Mouse (Mus musculus) G1E (cell line): ENCODE measurements at regions not wholly inside any gene's neighbourhood (a gene's known extent, or its start where the extent isn't known, plus 50 kb on each side); places are given as distances from the start of the nearest gene placed in this dataset.

Experiments
- ATAC-seq: 2 replicates; pipeline ENCODE4 v1.8.0; 2016; ENCODE audit warnings: mild to moderate bottlenecking; ENCODE audit not compliant: insufficient number of reproducible peaks, poor library complexity, low FRiP score, severe bottlenecking; ENCODE audit errors: extremely low read depth
- DNase-seq: peaks from one replicate; pipeline ENCODE4 v3.0.0; 2012; ENCODE audit warnings: low spot score
- H3K27me3 ChIP-seq: 2 replicates; pipeline ENCODE4 v1.6.1; 2012; ENCODE audit warnings: mild to moderate bottlenecking, low read length, inconsistent platforms; ENCODE audit not compliant: insufficient read depth
- H3K36me3 ChIP-seq: replicated peaks from 2 replicates; pipeline ENCODE3; 2012; ENCODE audit warnings: mild to moderate bottlenecking, inconsistent platforms
- H3K4me1 ChIP-seq: 2 replicates; pipeline ENCODE4 v1.6.1; 2012; ENCODE audit warnings: low read depth, low read length, inconsistent platforms, mixed read lengths; ENCODE audit not compliant: insufficient read depth
- H3K4me3 ChIP-seq: 2 replicates; pipeline ENCODE4 v1.5.1; 2012; ENCODE audit warnings: low read depth, mild to moderate bottlenecking, inconsistent platforms, low read length, moderate library complexity, mixed read lengths
- H3K9me3 ChIP-seq: replicated peaks from 2 replicates; pipeline ENCODE4 v1.6.1; 2012; ENCODE audit warnings: inconsistent platforms
- CTCF ChIP-seq: IDR thresholded peaks from 2 replicates; pipeline ENCODE4 v1.5.1; 2012; ENCODE audit warnings: low read depth, low read length, inconsistent platforms, mixed read lengths
- GATA1 ChIP-seq: IDR thresholded peaks from 2 replicates; pipeline ENCODE4 v1.6.1; 2012; ENCODE audit warnings: borderline replicate concordance, low read length, inconsistent platforms, mixed read lengths
- GATA2 ChIP-seq: IDR thresholded peaks from 2 replicates; pipeline ENCODE4 v1.6.1; 2012; ENCODE audit warnings: low read depth, low read length, inconsistent platforms, borderline replicate concordance
- POLR2AphosphoS5 ChIP-seq: IDR thresholded peaks from 2 replicates; pipeline ENCODE4 v1.6.1; 2012; ENCODE audit warnings: low read depth, low read length, inconsistent platforms; ENCODE audit not compliant: insufficient replicate concordance
- TAL1 ChIP-seq: conservative IDR thresholded peaks from 2 replicates; pipeline ENCODE4 v1.6.1; 2012; ENCODE audit warnings: low read depth, low read length, inconsistent platforms, mixed read lengths

GRCm38 (mm10) chr10:117482361-117482760, 102.5 kb upstream of the Cpsf6 start:
- ATAC-seq = no peak
- Histone ChIP-seq H3K36me3 (no peaks in the 10 kb centered on the region), H3K9me3 (no peaks in the 10 kb centered on the region), H3K27me3 (peaks cover 2% of the 10 kb centered on the region; the same call in 1 of the 2 replicates), H3K4me1 (no peaks in the 10 kb centered on the region), H3K4me3 (no peak overlapping the region)
- DNase-seq = no peak
- TF ChIP-seq TAL1 = no peak
- TF ChIP-seq GATA2 = no peak
- no peak for TF ChIP-seq POLR2AphosphoS5
- no peak for TF ChIP-seq GATA1
- TF ChIP-seq CTCF = no peak

- Histone ChIP-seq H3K4me3 (no peak overlapping the region), H3K9me3 (no peaks in the 10 kb centered on the region), H3K4me1 (no peaks in the 10 kb centered on the region), H3K27me3 (peaks cover 2% of the 10 kb centered on the region; the same call in 1 of the 2 replicates), H3K36me3 (no peaks in the 10 kb centered on the region)
- no peak for TF ChIP-seq POLR2AphosphoS5
- TF ChIP-seq TAL1 = no peak
- no peak for TF ChIP-seq GATA2
- TF ChIP-seq GATA1 = no peak
- no peak for TF ChIP-seq CTCF
- DNase-seq (no peak), ATAC-seq (no peak)
Observed at GRCm38 (mm10) chr10:117481341-117481990, 101.7 kb upstream of the Cpsf6 start.

GRCm38 (mm10) chr10:117480456-117480850, 100.6 kb upstream of the Cpsf6 start:
- Histone ChIP-seq H3K27me3 (peaks cover 2% of the 10 kb centered on the region; the same call in 1 of the 2 replicates), H3K4me3 (no peak overlapping the region), H3K4me1 (no peaks in the 10 kb centered on the region), H3K9me3 (no peaks in the 10 kb centered on the region), H3K36me3 (no peaks in the 10 kb centered on the region)
- no peak for DNase-seq
- TF ChIP-seq POLR2AphosphoS5 (no peak), TAL1 (no peak), CTCF (no peak), GATA1 (no peak), GATA2 (no peak)
- ATAC-seq = no peak

GRCm38 (mm10) chr10:117479721-117480455, 100.1 kb upstream of the Cpsf6 start:
- no peaks in the 10 kb centered on the region for H3K9me3 ChIP-seq
- ATAC-seq (no peak), DNase-seq (no peak)
- peaks cover 2% of the 10 kb centered on the region; the same call in 1 of the 2 replicates for H3K27me3 ChIP-seq
- no peak for TF ChIP-seq GATA1
- TF ChIP-seq POLR2AphosphoS5 = no peak
- no peak for TF ChIP-seq GATA2
- TF ChIP-seq CTCF = no peak
- TF ChIP-seq TAL1 = no peak
- no peaks in the 10 kb centered on the region for H3K36me3 ChIP-seq
- no peak overlapping the region for H3K4me3 ChIP-seq
- no peaks in the 10 kb centered on the region for H3K4me1 ChIP-seq

GRCm38 (mm10) chr10:117478931-117479280, 99.1 kb upstream of the Cpsf6 start:
- Histone ChIP-seq H3K27me3 (peaks cover 2% of the 10 kb centered on the region; the same call in 1 of the 2 replicates), H3K4me3 (no peak overlapping the region), H3K9me3 (peaks cover 3% of the 10 kb centered on the region), H3K36me3 (no peaks in the 10 kb centered on the region), H3K4me1 (no peaks in the 10 kb centered on the region)
- ATAC-seq (no peak), DNase-seq (no peak)
- TF ChIP-seq TAL1 (no peak), GATA2 (no peak), CTCF (no peak), GATA1 (no peak), POLR2AphosphoS5 (no peak)

- Histone ChIP-seq H3K4me1 (no peaks in the 10 kb centered on the region), H3K9me3 (peaks cover 5% of the 10 kb centered on the region), H3K27me3 (peaks cover 2% of the 10 kb centered on the region; the same call in 1 of the 2 replicates), H3K36me3 (no peaks in the 10 kb centered on the region), H3K4me3 (no peak overlapping the region)
- DNase-seq (no peak), ATAC-seq (no peak)
- TF ChIP-seq GATA2 (no peak), CTCF (no peak), TAL1 (no peak), GATA1 (no peak), POLR2AphosphoS5 (no peak)
Observed at GRCm38 (mm10) chr10:117478202-117478930, 98.6 kb upstream of the Cpsf6 start.
